Mouse (Mus musculus) myocyte (in vitro differentiated cells): ENCODE data around the gene 1700025G04Rik.

Source experiments
- CEBPB ChIP-seq: IDR thresholded peaks from 2 replicates; pipeline ENCODE4 v1.6.1; 2011; ENCODE audit warnings: mild to moderate bottlenecking, moderate library complexity; ENCODE audit not compliant: poor library complexity, insufficient read depth, severe bottlenecking
- E2F4 ChIP-seq: IDR thresholded peaks from one replicate; pipeline ENCODE4 v1.6.1; 2011; ENCODE audit warnings: mild to moderate bottlenecking, control low read depth, moderate library complexity; ENCODE audit not compliant: insufficient read depth
- MYOD1 ChIP-seq, 3 experiments: IDR thresholded peaks; one replicate each; pipeline ENCODE4 v1.6.1; 2011; ENCODE audit warnings: control low read depth in 2 of 3, low read depth in 2 of 3, mild to moderate bottlenecking in 2 of 3, moderate library complexity in 1 of 3; ENCODE audit not compliant: insufficient read length in 2 of 3, control insufficient read depth in 1 of 3
- MYOG ChIP-seq, 3 experiments: IDR thresholded peaks; one replicate each; pipeline ENCODE4 v1.6.1; 2011; ENCODE audit warnings: control low read depth in 2 of 3, low read depth in 2 of 3, mild to moderate bottlenecking in 2 of 3; ENCODE audit not compliant: insufficient read length in 2 of 3, control insufficient read depth in 1 of 3, insufficient read depth in 1 of 3
- POLR2A ChIP-seq: IDR thresholded peaks from one replicate; pipeline ENCODE4 v1.6.1; 2011; ENCODE audit warnings: low read depth, mild to moderate bottlenecking, control low read depth, moderate library complexity; ENCODE audit not compliant: insufficient read length
- POLR2AphosphoS2 ChIP-seq: IDR thresholded peaks from one replicate; pipeline ENCODE4 v1.6.1; 2011; ENCODE audit warnings: low read depth, control low read depth; ENCODE audit not compliant: insufficient read length
- SRF ChIP-seq: IDR thresholded peaks from one replicate; pipeline ENCODE4 v1.6.1; 2011; ENCODE audit warnings: low read depth; ENCODE audit not compliant: control insufficient read depth, insufficient read length
- TCF3 ChIP-seq: IDR thresholded peaks from one replicate; pipeline ENCODE4 v1.6.1; 2011; ENCODE audit warnings: low read depth, control low read depth; ENCODE audit not compliant: insufficient read length
- USF1 ChIP-seq: IDR thresholded peaks from one replicate; pipeline ENCODE4 v1.6.1; 2011; ENCODE audit warnings: low read depth, mild to moderate bottlenecking, control low read depth, moderate library complexity

DNA sequence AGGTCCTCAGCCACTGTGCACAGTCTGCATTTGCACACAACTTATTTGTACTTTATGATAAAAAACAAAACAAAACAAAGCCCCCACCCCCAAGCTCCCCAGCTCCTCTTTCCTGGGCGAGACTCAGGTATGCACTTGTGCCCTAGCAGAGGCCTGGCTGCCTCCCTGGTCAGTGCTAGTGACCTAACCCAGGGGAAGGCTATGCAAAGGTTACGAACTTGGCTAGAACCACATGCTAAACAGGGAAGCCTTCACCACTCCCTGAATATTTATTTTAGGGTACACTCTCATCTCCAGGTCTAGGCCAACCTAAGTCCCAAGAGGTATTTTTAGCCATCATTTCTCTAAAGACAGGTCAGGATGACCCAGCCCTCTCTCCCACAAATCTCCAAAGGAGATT is 203.8 kb downstream of the 1700025G04Rik start:
- TF ChIP-seq POLR2A (no peak), MYOD1 (IDR thresholded peaks at IDR 0.05; ENCODE audit: control insufficient read depth in 1 of 3, insufficient read length in 2 of 3, low read depth in 2 of 3) (no peak), POLR2AphosphoS2 (no peak), MYOG (IDR thresholded peaks at IDR 0.05; ENCODE audit: control insufficient read depth in 1 of 3, insufficient read depth in 1 of 3, insufficient read length in 2 of 3, low read depth in 2 of 3) (no peak), CEBPB (no peak), E2F4 (no peak), USF1 (no peak), SRF (no peak), TCF3 (no peak)
